In the genomic region with DNA sequence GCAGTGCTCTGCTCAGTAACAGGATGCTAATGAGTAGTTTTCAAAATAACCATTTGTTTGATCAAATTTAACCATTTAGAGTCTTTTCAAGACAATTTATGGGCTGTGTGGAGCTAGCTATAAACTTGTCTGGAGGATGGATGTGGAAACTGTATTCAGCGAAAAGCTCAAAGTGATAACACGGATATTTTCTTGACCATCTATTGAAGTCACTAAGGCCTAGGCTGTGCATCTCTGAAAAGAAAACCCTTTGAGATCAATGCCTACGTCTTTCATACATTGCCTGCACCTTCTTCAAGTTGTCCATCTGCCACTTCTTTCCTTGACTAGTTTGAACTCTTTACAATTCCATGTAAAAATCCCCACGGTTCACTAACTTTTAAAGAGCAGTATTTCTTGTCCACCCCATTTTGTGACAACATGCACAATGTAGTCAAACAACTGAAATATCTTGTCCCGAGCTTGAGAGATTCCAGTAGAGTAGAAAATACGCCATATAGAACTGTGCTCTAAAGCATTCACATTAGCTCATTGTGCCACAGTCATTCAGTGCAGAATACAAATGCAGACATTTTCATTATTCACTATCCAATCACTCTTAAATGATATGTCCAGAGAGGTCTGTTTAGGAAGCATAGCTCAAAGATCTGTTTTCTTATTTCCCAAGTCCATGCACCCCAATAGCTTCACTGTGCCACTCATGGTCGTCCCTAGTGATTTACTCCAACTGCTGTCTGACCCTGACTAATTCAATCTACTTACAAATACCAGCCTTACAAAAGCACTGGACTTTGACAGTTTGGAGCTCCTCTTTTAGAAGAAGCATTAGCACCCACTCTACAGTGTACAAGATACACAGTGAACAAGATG, we compare ENCODE assay signal across 15 mouse cellular contexts.
"Had no signal": no experiment of that assay in that cellular context is flagged by ENCODE, and none has a peak within 500 bp of the region (broad histone marks: within the 10 kb centered on the region; RNA-seq: fewer than 3 reads in every experiment).

No protein-coding gene starts in this region.

- H3K4me3 ChIP-seq: liver, embryonic 12.5 days; midbrain, embryonic 13.5 days; midbrain, embryonic 15.5 days; stomach, embryonic 15.5 days had no signal

- H3K4me2 ChIP-seq: liver, embryonic 12.5 days; lung, embryonic 14.5 days; midbrain, embryonic 11.5 days; midbrain, embryonic 13.5 days; midbrain, embryonic 15.5 days; stomach, embryonic 15.5 days had no signal

- H3K36me3 ChIP-seq: liver, embryonic 12.5 days; midbrain, embryonic 13.5 days; midbrain, embryonic 15.5 days; stomach, embryonic 15.5 days had no signal

- ATAC-seq: liver, embryonic 12.5 days; midbrain, embryonic 13.5 days; midbrain, embryonic 15.5 days had no signal

- H3K9me3 ChIP-seq: liver, embryonic 12.5 days; midbrain, embryonic 13.5 days; midbrain, embryonic 15.5 days; stomach, embryonic 15.5 days had no signal

- H3K4me1 ChIP-seq: liver, embryonic 12.5 days; midbrain, embryonic 13.5 days; midbrain, embryonic 15.5 days; stomach, embryonic 15.5 days had no signal

- H3K27me3 ChIP-seq: liver, embryonic 12.5 days; midbrain, embryonic 13.5 days; midbrain, embryonic 15.5 days; stomach, embryonic 15.5 days had no signal

- DNase-seq: lung, adult 18-20 months; lung, embryonic 14.5 days; lung, postnatal 10 days; lung, postnatal 4 days; right cerebral cortex, postnatal 14 days; thymus, adult 2 months; thymus, postnatal 25 days; thymus, postnatal 4 days had no signal

- H3K27ac ChIP-seq: liver, embryonic 12.5 days; liver, embryonic 14.5 days; midbrain, embryonic 13.5 days; midbrain, embryonic 15.5 days; stomach, embryonic 15.5 days; stomach, postnatal 0 days had no signal

- H3K9ac ChIP-seq: liver, embryonic 12.5 days; liver, embryonic 14.5 days; lung, embryonic 14.5 days; midbrain, embryonic 13.5 days; midbrain, embryonic 15.5 days; stomach, embryonic 15.5 days had no signal
